Mouse (Mus musculus): ENCODE results near the gene Sncg.

DNA sequence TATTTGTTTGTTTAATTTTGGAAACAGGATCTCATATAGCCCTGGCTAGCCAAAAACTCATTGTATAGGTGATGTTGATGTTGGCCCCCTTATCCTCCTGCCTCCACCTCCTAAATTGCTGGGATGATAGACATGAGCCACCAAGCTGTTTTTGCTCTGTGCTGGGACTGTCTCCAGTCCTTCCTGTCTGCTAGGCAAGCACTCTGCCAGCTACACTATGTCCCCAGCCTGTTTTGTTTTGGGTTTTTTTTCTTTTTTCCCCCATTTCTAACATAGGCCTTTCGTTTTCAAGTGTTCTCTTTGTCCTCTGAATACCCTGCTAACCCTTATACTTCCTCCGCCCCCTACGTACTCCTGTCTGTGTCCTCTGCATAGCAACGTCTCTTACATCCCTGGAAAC, 18.7 kb upstream of the Sncg start:
- TF ChIP-seq POLR2A (IDR thresholded peaks at IDR 0.05; ENCODE audit: borderline replicate concordance, insufficient read depth, low read length): no peak
- no peak for TF ChIP-seq CTCF (IDR thresholded peaks at IDR 0.05; ENCODE audit: borderline replicate concordance, insufficient read depth, low read depth, low read length)

All from cerebellum, adult 2 months (tissue).